Mouse (Mus musculus) neural tube, embryonic 11.5 days (tissue): ENCODE results near the gene Rab24. TPM values are rescaled to one million over a fixed set of nuclear protein-coding genes. Genes with fewer than 3 reads are reported as not detected.

Experiments
- ATAC-seq: fragments of 200-750 bp; cut with Nextera tagmentation; 2 replicates; pipeline ENCODE4 v1.8.0; 2017; ENCODE audit warnings: moderate number of reproducible peaks, mild to moderate bottlenecking, moderate TSS enrichment, moderate library complexity; ENCODE audit not compliant: insufficient read depth, low FRiP score, low TSS enrichment
- DNase-seq: peaks from one replicate; pipeline ENCODE4 v3.0.0-alpha.2; 2015; ENCODE audit warnings: low spot score
- H3K27ac ChIP-seq: fragments of 300-500 bp; sonication (generic); 2 replicates; pipeline ENCODE4 v1.5.1; 2014; ENCODE audit warnings: low read depth, mild to moderate bottlenecking, low read length
- H3K27me3 ChIP-seq: fragments of 300-500 bp; sonication (generic); 2 replicates; pipeline ENCODE4 v1.6.1; 2014; ENCODE audit warnings: mild to moderate bottlenecking, low read length, mixed read lengths; ENCODE audit not compliant: control insufficient read depth, insufficient read depth
- H3K36me3 ChIP-seq: fragments of 300-500 bp; sonication (generic); 2 replicates; pipeline ENCODE4 v1.6.1; 2014; ENCODE audit warnings: mild to moderate bottlenecking, low read length, moderate library complexity, mixed read lengths; ENCODE audit not compliant: control insufficient read depth, insufficient read depth
- H3K4me1 ChIP-seq: fragments of 300-500 bp; sonication (generic); 2 replicates; pipeline ENCODE4 v1.6.1; 2014; ENCODE audit warnings: low read length, mixed read lengths; ENCODE audit not compliant: control insufficient read depth, insufficient read depth
- H3K4me2 ChIP-seq: fragments of 300-500 bp; sonication (generic); 2 replicates; pipeline ENCODE4 v1.6.1; 2014; ENCODE audit warnings: low read depth, mild to moderate bottlenecking, moderate library complexity
- H3K4me3 ChIP-seq: fragments of 300-500 bp; sonication (generic); 2 replicates; pipeline ENCODE4 v1.5.1; 2014; ENCODE audit warnings: low read depth, low read length
- H3K9ac ChIP-seq: fragments of 300-500 bp; sonication (generic); 2 replicates; pipeline ENCODE4 v1.6.1; 2014; ENCODE audit warnings: mild to moderate bottlenecking, low read length
- H3K9me3 ChIP-seq: fragments of 300-500 bp; sonication (generic); 2 replicates; pipeline ENCODE4 v1.6.1; 2016; ENCODE audit warnings: low read length; ENCODE audit not compliant: control insufficient read depth
- WGBS: fragments of 180-500 bp; shearing (Covaris S2); extraction: QIAGEN DNeasy Blood & Tissue Kit; methylation state at CpG from one replicate; pipeline ENCODE4 v1.1.7; 2014; 5-methylcytosine and 5-hydroxymethylcytosine counted together
- polyA plus RNA-seq: library from polyadenylated mRNA; unstranded; fragments of >200 nt; fragmentation: Nextera tagmentation; extraction: Ambion mirVana; gene quantifications from 2 replicates; pipeline ENCODE4 v1.2.1, GENCODE M21; 2014

Rab24 gene
- polyA plus RNA-seq, 1 experiment from 2014 or later = 89.7 TPM

GRCm38 (mm10) chr13:55346745-55347144 is 25.0 kb upstream of the Rab24 start:
- H3K27me3 ChIP-seq = no peaks in the 10 kb centered on the region
- no peak overlapping the region for H3K4me3 ChIP-seq
- no peaks in the 10 kb centered on the region for H3K9me3 ChIP-seq
- WGBS = 94% methylated on average over 11 of the region's 11 CpGs
- peaks cover 30% of the 10 kb centered on the region for H3K36me3 ChIP-seq
- H3K9ac ChIP-seq = no peak overlapping the region
- no peak overlapping the region for H3K4me2 ChIP-seq
- no peaks in the 10 kb centered on the region for H3K4me1 ChIP-seq
- ATAC-seq = no peak
- no peak overlapping the region for H3K27ac ChIP-seq
- DNase-seq = no peak

- Histone ChIP-seq H3K27me3 (no peaks in the 10 kb centered on the region), H3K4me3 (no peak overlapping the region), H3K27ac (no peak overlapping the region), H3K4me2 (no peak overlapping the region), H3K36me3 (peaks cover 19% of the 10 kb centered on the region), H3K9me3 (no peaks in the 10 kb centered on the region), H3K9ac (no peak overlapping the region), H3K4me1 (no peaks in the 10 kb centered on the region)
- 93% methylated on average over 7 of the region's 7 CpGs for WGBS
- ATAC-seq = no peak
- DNase-seq = no peak
Measured at GRCm38 (mm10) chr13:55344286-55344685, 22.5 kb upstream of the Rab24 start.

GRCm38 (mm10) chr13:55342469-55342868 is 20.7 kb upstream of the Rab24 start:
- no peaks in the 10 kb centered on the region for H3K9me3 ChIP-seq
- WGBS = 45% methylated on average over 11 of the region's 11 CpGs
- no peaks in the 10 kb centered on the region for H3K4me1 ChIP-seq
- H3K36me3 ChIP-seq = peaks cover 17% of the 10 kb centered on the region
- ATAC-seq = no peak
- no peak overlapping the region for H3K4me3 ChIP-seq
- H3K27me3 ChIP-seq = no peaks in the 10 kb centered on the region
- no peak overlapping the region for H3K9ac ChIP-seq
- no peak overlapping the region for H3K27ac ChIP-seq
- no peak overlapping the region for H3K4me2 ChIP-seq
- no peak for DNase-seq

- Histone ChIP-seq H3K27me3 (no peaks in the 10 kb centered on the region), H3K36me3 (peaks cover 2% of the 10 kb centered on the region), H3K27ac (no peak overlapping the region), H3K4me2 (no peak overlapping the region), H3K9ac (no peak overlapping the region), H3K4me1 (no peaks in the 10 kb centered on the region), H3K9me3 (no peaks in the 10 kb centered on the region), H3K4me3 (no peak overlapping the region)
- 31% methylated on average over 2 of the region's 2 CpGs for WGBS
- no peak for DNase-seq
- no peak for ATAC-seq
Measured at GRCm38 (mm10) chr13:55339259-55339658, 17.5 kb upstream of the Rab24 start.

- DNase-seq (no peak), ATAC-seq (no peak)
- 61% methylated on average over 12 of the region's 12 CpGs for WGBS
Measured at GRCm38 (mm10) chr13:55338131-55339054, 16.6 kb upstream of the Rab24 start.

GRCm38 (mm10) chr13:55337341-55337975 is 15.7 kb upstream of the Rab24 start:
- no peak for ATAC-seq
- no peaks in the 10 kb centered on the region for H3K9me3 ChIP-seq
- H3K9ac ChIP-seq = no peak overlapping the region
- H3K36me3 ChIP-seq = no peaks in the 10 kb centered on the region
- no peak overlapping the region for H3K4me2 ChIP-seq
- H3K4me1 ChIP-seq = no peaks in the 10 kb centered on the region
- H3K27ac ChIP-seq = no peak overlapping the region
- WGBS = 59% methylated on average over 10 of the region's 10 CpGs
- no peak for DNase-seq
- no peak overlapping the region for H3K4me3 ChIP-seq
- no peaks in the 10 kb centered on the region for H3K27me3 ChIP-seq

More at GRCm38 (mm10) chr13:55338131-55339054, 16.6 kb upstream of the Rab24 start:
- Histone ChIP-seq H3K9ac (no peak overlapping the region), H3K27me3 (no peaks in the 10 kb centered on the region), H3K4me3 (no peak overlapping the region), H3K27ac (no peak overlapping the region), H3K4me1 (no peaks in the 10 kb centered on the region), H3K4me2 (no peak overlapping the region), H3K36me3 (no peaks in the 10 kb centered on the region), H3K9me3 (no peaks in the 10 kb centered on the region)

GRCm38 (mm10) chr13:55335701-55336100 is 14.0 kb upstream of the Rab24 start:
- no peak overlapping the region for H3K27ac ChIP-seq
- no peaks in the 10 kb centered on the region for H3K4me1 ChIP-seq
- no peak for DNase-seq
- no peaks in the 10 kb centered on the region for H3K36me3 ChIP-seq
- 85% methylated on average over 4 of the region's 4 CpGs for WGBS
- H3K9ac ChIP-seq = no peak overlapping the region
- no peaks in the 10 kb centered on the region for H3K9me3 ChIP-seq
- no peak overlapping the region for H3K4me2 ChIP-seq
- no peaks in the 10 kb centered on the region for H3K27me3 ChIP-seq
- ATAC-seq = no peak
- no peak overlapping the region for H3K4me3 ChIP-seq

GRCm38 (mm10) chr13:55332331-55332730 is 10.6 kb upstream of the Rab24 start:
- H3K36me3 ChIP-seq = no peaks in the 10 kb centered on the region
- H3K4me1 ChIP-seq = peaks cover 12% of the 10 kb centered on the region
- no peak overlapping the region for H3K4me2 ChIP-seq
- no peak overlapping the region for H3K4me3 ChIP-seq
- ATAC-seq (no peak), DNase-seq (no peak)
- WGBS = 90% methylated on average over 3 of the region's 3 CpGs
- H3K9ac ChIP-seq = no peak overlapping the region
- no peak overlapping the region for H3K27ac ChIP-seq
- no peaks in the 10 kb centered on the region for H3K27me3 ChIP-seq
- no peaks in the 10 kb centered on the region for H3K9me3 ChIP-seq
